Mouse (Mus musculus) adrenal gland (tissue): Measurements from ENCODE around the gene Olfr1176.

ENCODE experiments used
- intact Hi-C: fragments of 180-260 bp; cut with DNase I; formaldehyde crosslinking; loops from one replicate; pipeline ENCODE4 v1.15.1; 2025
- long read RNA-seq, 2 experiments: library from polyadenylated mRNA; unstranded; transcript quantifications; one replicate each; pipeline ENCODE4 v2.0.0; 2020; ENCODE audit warnings: borderline replicate concordance in 1 of 2; ENCODE audit not compliant: insufficient replicate concordance in 1 of 2

Olfr1176 gene
- long read RNA-seq, experiment 1: 0 reads
- long read RNA-seq, experiment 2: 0 reads

- intact Hi-C loops: no loop called here
These were observed at the start of gene Olfr1176 for GRCm38 (mm10) chr2:88336421-88336820. Gene Olfr1176, plus strand, starts transcription at chr2:88336721.

- intact Hi-C loops: no loop called here
These were observed 21.5 kb upstream of the Olfr1176 start, which contains the start of gene Olfr1174-ps for GRCm38 (mm10) chr2:88315035-88315434. Gene Olfr1174-ps, minus strand, starts transcription at chr2:88315135.

DNA sequence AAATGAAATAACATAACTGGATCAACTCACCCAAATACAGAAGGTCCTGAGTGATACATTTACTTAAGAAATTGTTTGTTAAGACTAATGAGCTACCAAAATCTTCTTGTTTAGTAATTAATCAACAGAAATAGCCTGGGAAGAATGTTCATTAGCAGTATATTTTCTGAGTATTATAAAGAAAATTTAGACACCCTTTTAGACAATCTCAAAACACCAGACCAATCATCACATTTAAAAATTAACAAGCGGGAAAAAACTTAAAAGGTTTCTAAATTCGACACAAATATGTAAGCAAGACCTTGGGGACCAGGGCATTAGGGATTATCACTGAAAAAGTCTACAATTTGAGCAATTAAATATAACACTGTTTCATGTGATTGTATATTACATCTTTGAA lies 9.4 kb upstream of the Olfr1176 start, which contains the start of gene Olfr1175-ps:
Olfr1175-ps (minus strand) TSS at position 101 of the 400 bp plus-strand sequence.
- intact Hi-C loops: no loop called here

DNA sequence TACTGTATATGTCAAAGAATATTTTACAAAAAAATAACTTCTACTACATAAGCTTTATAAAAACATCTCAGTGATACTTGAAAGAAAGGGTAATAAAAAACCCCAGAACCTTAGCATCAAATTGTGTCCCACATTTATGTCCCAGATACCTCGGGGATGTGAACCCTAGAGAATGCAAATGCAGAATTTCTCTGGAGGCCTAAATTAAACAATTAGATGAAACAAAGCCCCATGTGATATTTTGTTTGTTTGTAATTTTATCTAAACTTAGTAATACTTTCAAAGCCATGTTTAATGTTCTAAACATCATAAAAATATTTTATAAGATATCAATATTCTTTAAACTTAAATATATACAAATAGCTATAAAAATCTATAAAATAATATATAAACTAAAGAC lies 9.9 kb downstream of the Olfr1176 start, which contains the start of gene Olfr1177-ps:
Olfr1177-ps (minus strand) TSS at position 101 of the 400 bp plus-strand sequence.
- intact Hi-C loops: no loop called here

GRCm38 (mm10) chr2:88356304-88356703 lies 19.8 kb downstream of the Olfr1176 start:
- intact Hi-C loops: no loop called here

GRCm38 (mm10) chr2:88386762-88387161 lies 50.2 kb downstream of the Olfr1176 start, which contains the start of gene Olfr1178:
Gene Olfr1178, plus strand, starts transcription at chr2:88387062.
- intact Hi-C loops: no loop called here
